Mouse (Mus musculus): ENCODE results near the gene Gm15114.
"Not testable (repeated sequence)": the region's sequence is repeated elsewhere in the genome, so short reads cannot be mapped to it uniquely, and the experiment has no call there.

The Gm15114 gene

DNA sequence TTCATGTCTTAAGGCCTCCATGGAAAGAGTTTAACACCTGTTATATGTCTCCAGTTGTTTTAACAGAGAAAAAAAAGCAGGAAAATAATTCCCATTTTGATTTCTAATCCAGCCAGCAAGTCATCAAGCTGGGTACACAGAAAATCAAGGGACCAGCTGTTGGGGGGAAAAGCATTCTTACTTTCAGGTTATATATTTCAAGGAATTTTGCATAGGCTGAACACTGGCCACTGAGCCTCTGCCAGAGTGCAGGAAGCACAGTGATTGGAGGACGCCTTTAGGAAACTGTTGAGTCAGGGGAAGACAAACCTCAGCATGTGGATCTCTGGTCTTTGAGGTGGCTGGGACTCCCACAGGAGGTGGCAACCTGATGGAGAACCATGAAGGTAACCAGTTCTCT lies at the start of gene Gm15114:
Gene Gm15114, plus strand, starts transcription at position 301 of the 400 bp plus-strand sequence.
- DNase-seq = not testable (repeated sequence)

Data from thymus, postnatal 4 days (tissue).